Mouse (Mus musculus) CH12F3 (cell line): ENCODE data around the gene Bace1.

Experiments used
- in situ Hi-C: fragments of 300-500 bp; cut with MboI; formaldehyde crosslinking; loops from 2 replicates; pipeline ENCODE4 v1.14.3; 2020; ENCODE audit warnings: low sequenced_read_pairs

The Bace1 gene

DNA sequence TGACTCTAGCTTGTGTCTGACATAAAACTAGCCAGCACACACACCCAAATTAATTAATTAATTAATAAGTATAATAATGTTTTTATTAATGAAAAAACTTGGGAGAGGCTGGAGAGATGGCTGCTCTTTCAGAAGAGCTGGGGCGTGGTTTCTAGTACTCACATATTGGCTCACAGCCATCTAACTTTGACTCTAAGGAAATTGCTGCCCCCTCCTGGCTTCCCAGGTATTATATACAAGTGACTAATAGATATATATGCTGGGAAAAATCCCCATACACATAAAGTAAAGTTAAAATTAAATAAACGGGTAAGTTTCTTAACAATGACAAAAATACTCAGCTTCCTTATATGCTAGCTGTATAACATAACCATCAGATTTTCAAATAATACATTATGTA lies 39.5 kb downstream of the Bace1 start:
- in situ Hi-C loops = no loop called here

DNA sequence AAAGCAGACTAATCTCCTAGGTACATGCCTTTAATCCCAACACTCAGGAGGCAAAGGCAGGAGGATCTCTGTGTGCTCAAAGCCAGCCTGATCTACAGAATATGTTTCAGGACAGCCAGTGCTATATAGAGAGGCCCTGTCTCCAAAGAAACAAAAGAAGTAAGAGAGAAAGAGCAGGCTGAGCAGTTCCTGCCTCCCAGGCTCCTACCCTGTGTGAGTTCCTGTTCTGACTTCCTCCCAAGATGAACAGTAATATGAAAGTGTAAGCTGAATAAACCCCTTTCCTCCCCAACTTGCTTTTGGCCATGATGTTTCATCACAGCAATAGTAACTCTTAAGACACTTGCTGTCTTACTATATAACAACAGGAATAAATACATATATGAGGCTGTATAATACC lies 55.3 kb downstream of the Bace1 start:
- in situ Hi-C loops = no loop called here

DNA sequence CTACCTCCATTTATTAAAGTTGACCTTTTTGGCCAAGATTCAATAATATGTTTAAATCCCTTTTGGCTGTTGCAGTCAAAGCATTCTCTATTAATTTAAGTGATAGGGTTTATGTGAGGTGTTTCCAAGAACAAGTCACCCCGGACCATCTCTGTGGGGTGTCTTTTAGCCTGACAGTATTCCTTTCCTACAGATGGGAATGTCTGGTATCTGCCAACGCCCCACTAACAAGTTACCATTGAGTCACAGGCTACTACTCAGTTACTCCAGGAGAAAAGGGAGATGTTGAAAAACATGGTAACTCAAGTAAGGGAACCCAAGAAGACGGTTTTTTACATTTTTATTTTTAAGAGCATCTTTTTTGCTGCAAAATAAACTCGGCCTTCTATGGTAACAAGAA lies 66.8 kb downstream of the Bace1 start:
- in situ Hi-C loops = no loop called here

DNA sequence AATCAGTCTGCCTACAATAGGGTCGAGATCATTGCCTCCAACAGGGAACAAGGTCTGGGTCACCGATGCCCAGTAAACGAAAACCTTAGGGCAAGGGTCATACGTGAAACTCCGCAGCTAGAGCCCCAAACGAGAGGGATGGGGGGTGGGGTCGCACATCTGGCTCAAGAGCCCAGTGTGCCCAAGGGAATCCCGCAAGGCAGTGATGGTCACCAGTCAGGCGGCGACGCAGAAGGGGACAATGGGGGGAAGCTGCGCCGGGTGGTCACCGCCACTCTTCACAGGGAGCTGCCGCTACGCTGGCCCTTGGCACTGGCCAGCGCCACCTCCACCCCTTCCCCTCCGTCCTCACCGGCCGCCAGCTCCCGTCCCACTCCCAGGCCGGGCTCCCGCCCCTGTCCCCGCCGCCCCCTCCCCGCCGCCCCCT lies 67.4 kb downstream of the Bace1 start:
- in situ Hi-C loops = no loop called here

DNA sequence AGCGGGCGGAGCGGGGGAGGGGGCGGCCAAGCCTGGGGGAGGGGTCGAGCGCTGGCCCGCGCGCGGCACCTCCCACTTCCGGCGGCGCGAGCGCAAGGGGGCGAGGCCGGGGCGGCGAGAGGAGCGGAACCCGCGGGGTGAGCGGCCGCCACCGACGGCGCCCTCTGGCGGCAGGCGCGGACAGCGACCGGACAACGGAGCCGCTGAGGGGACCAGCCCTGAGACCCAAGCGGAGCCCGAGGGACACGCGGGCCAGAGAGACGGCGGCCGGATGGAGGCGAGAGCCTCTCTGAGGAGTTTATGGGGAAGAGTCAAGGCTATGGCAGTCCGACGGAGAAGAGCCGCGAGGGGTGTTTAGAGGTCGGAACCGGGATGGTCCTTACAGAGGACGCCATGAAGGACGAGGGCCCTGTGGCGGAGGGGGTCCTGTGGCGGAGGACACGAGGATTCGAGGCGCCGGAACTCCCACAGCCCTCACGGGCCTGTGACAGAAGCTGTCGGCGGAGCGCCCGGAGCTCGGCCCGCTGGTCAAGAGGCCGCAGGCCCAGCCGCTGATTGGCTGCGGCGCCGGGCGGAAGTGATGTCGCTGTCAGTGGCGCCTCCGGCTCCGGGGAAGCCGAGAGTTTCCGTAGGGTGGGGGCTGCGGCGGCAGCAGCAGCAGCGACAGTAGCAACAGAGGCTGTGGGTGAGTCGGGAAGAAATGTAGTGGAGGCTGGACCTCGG lies 68.1 kb downstream of the Bace1 start, which contains the start of the genes Pcsk7 and Rnf214:
TSS of gene Pcsk7 (plus strand) at position 143 of the 723 bp plus-strand sequence.
TSS of gene Rnf214 (minus strand) at position 557 of the 723 bp plus-strand sequence.
- in situ Hi-C loops = no loop called here

DNA sequence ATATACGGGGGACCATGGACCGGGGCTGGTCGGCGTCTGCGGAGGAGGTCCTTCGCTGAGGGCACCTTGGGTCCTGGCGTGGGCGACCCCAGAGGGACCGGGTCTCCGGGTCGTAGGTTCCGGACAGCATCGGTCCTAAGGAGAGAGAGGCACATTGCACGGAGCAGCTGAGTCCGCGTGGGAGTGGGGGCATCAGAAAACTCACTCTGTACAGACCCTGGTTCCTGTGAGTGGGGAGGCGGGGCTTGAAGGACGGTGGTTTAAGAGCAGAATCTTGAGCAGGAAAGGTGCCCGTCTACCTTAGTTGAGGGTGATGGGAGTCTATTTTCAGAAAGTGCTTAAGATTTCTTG lies 68.7 kb downstream of the Bace1 start:
- in situ Hi-C loops = no loop called here

DNA sequence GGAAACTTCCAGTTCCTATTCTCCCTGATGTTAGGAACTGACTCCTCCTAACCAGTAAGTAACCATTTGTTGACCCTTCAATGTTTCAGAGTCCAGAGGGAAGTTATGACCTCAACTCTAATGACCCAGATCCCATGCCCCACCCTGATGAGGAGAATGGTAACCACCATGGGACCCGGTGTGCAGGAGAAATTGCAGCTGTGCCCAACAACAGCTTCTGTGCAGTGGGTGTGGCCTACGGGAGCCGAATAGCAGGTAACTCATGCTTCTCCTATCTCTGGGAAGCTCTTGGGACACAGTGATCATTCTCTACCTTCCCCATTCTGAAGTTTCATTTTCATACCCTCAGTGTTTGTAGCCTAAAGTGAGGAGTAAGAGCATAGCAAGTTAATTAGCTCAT lies 72.6 kb downstream of the Bace1 start:
- in situ Hi-C loops = no loop called here

DNA sequence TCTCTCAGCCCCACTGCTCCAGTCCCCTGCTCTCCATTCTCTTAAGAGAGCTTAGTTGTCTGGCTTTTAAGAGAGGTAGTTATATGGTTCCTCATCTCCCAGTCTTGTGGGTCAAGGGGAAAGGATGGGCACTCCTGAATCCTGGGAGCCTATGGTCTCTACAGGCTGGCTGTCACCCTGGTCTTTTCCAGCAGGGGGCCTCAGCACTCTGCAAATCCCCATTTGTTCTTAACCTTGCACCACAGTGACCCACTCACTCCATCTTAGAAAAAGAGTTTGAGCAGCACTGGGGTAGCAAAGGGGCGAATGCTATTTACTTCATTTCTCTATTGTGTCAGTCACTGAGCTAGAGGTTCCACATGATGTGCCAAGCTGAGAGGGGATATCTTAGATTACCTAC lies 73.3 kb downstream of the Bace1 start:
- in situ Hi-C loops = no loop called here
